Mouse (Mus musculus) cerebellum, adult 2 months (tissue): ENCODE measurements at regions not wholly inside any gene's neighbourhood (a gene's known extent, or its start where the extent isn't known, plus 50 kb on each side); places are given as distances from the start of the nearest gene placed in this dataset.

Experiments
- CTCF ChIP-seq: fragments of 200-500 bp; IDR thresholded peaks from 2 replicates; pipeline ENCODE4 v1.5.1; 2011; ENCODE audit warnings: low read depth, mild to moderate bottlenecking, control low read depth, low read length, moderate library complexity, borderline replicate concordance; ENCODE audit not compliant: insufficient read depth
- POLR2A ChIP-seq: fragments of 200-500 bp; IDR thresholded peaks from 2 replicates; pipeline ENCODE4 v1.6.1; 2011; ENCODE audit warnings: low read length, control low read depth, borderline replicate concordance; ENCODE audit not compliant: insufficient read depth

- no peak for TF ChIP-seq CTCF
- no peak for TF ChIP-seq POLR2A
These were observed 68.8 kb upstream of the AI593442 start for GRCm38 (mm10) chr9:52748366-52748765.
